Mouse (Mus musculus) ES-Bruce4 (cell line): ENCODE measurements around the gene Egr4. TPM values are rescaled to one million over a fixed set of nuclear protein-coding genes. Genes with fewer than 3 reads are reported as not detected.

Source experiments
- H3K27ac ChIP-seq: 2 replicates; pipeline ENCODE4 v1.5.1; 2012; ENCODE audit warnings: low read length, inconsistent platforms; ENCODE audit not compliant: insufficient read depth
- H3K27me3 ChIP-seq: 2 replicates; pipeline ENCODE4 v1.6.1; 2012; ENCODE audit warnings: mild to moderate bottlenecking, low read length, inconsistent platforms; ENCODE audit not compliant: control insufficient read depth, poor library complexity, insufficient read depth, severe bottlenecking
- H3K36me3 ChIP-seq: 2 replicates; pipeline ENCODE4 v1.6.1; 2012; ENCODE audit warnings: inconsistent platforms, mild to moderate bottlenecking, low read length, moderate library complexity; ENCODE audit not compliant: control insufficient read depth, poor library complexity, insufficient read depth, severe bottlenecking
- H3K4me1 ChIP-seq: one replicate; pipeline ENCODE4 v1.8.1; 2011; ENCODE audit warnings: low read length; ENCODE audit not compliant: control insufficient read depth, insufficient read depth
- H3K4me3 ChIP-seq: 2 replicates; pipeline ENCODE4 v1.5.1; 2011; ENCODE audit warnings: low read depth, mild to moderate bottlenecking, low read length
- H3K9ac ChIP-seq: 2 replicates; pipeline ENCODE4 v1.6.1; 2012; ENCODE audit warnings: low read depth, mild to moderate bottlenecking, inconsistent platforms; ENCODE audit not compliant: poor library complexity, severe bottlenecking
- H3K9me3 ChIP-seq: replicated peaks from 2 replicates; pipeline ENCODE4 v1.6.1; 2012; ENCODE audit warnings: mild to moderate bottlenecking, low read length, inconsistent platforms; ENCODE audit not compliant: control insufficient read depth, poor library complexity, insufficient read depth, severe bottlenecking
- CTCF ChIP-seq: IDR thresholded peaks from one replicate; pipeline ENCODE4 v1.8.1; 2011; ENCODE audit warnings: low read depth, low read length
- EP300 ChIP-seq: IDR thresholded peaks from 2 replicates; pipeline ENCODE4 v1.6.1; 2011; ENCODE audit warnings: low read depth, low read length; ENCODE audit not compliant: insufficient read depth
- POLR2A ChIP-seq: IDR thresholded peaks from one replicate; pipeline ENCODE4 v1.8.1; 2011; ENCODE audit warnings: low read length; ENCODE audit not compliant: insufficient read depth
- polyA plus RNA-seq: library from polyadenylated mRNA; stranded (reverse); fragments of >200 nt; gene quantifications from 2 replicates; pipeline ENCODE4 v1.2.4, GENCODE M21; 2011; ENCODE audit warnings: low read depth; ENCODE audit not compliant: missing spikeins, insufficient read depth, insufficient read length

Gene Egr4
- polyA plus RNA-seq, 1 experiment, result not detected

DNA sequence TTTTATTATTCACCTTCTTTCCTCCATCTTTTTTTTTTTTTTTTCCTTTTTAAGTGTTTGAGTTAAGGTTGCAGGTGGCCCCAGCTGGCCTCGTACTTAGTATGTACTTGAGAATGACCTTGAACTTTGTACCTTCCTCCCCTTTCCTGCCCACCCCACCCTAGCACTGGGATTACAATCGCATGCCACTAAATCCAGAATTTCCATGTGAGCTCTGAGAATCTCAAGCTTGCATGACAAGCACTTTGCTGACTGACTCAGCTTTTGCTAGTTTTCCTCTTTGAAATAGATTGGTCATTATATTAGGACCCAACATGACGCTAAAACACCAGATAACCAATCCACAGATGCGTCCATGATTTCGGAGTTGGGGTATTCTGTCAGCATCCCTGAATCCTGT, 8.6 kb upstream of the Egr4 start:
- Histone ChIP-seq H3K9me3 (no peaks in the 10 kb centered on the region), H3K36me3 (no peaks in the 10 kb centered on the region), H3K4me1 (peaks cover 4% of the 10 kb centered on the region), H3K27ac (no peak overlapping the region), H3K4me3 (no peak overlapping the region), H3K9ac (no peak overlapping the region), H3K27me3 (no peaks in the 10 kb centered on the region)
- no peak for TF ChIP-seq POLR2A
- TF ChIP-seq CTCF, result no peak
- no peak for TF ChIP-seq EP300

DNA sequence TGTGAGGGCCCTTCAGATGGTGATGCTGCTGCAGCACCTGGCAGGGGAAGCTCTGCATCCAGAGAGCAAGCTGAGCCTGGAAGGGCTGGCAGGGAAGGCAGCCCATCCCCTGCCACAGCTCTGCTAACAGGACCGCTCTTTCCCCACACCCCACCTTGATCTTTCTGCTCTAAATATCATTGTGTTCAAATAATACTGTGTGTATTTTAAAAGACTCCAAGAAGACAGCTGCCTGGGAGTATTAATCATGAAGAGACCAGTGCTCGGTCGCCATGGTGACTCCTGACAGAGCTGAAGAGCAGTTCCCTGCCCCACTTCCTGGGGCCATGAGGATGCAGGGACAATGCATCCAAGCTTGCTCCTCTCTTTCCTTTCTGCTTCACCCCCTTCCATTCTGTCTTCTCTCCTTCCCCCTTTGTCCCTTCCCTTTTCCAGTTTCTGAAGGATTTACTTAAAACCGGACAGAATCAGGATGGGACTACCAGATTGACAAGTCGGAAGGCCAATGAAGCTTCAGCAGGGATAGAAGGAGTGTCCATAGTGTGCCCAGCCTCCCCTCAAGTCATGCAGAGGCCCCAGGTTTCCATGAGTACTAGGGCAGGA, 4.8 kb upstream of the Egr4 start:
- no peaks in the 10 kb centered on the region for H3K36me3 ChIP-seq
- H3K27ac ChIP-seq, result no peak overlapping the region
- no peaks in the 10 kb centered on the region for H3K9me3 ChIP-seq
- no peak overlapping the region for H3K9ac ChIP-seq
- no peaks in the 10 kb centered on the region for H3K4me1 ChIP-seq
- TF ChIP-seq CTCF (no peak), EP300 (no peak), POLR2A (no peak)
- H3K27me3 ChIP-seq, result peaks cover 12% of the 10 kb centered on the region; the same call in 1 of the 2 replicates
- H3K4me3 ChIP-seq, result no peak overlapping the region

DNA sequence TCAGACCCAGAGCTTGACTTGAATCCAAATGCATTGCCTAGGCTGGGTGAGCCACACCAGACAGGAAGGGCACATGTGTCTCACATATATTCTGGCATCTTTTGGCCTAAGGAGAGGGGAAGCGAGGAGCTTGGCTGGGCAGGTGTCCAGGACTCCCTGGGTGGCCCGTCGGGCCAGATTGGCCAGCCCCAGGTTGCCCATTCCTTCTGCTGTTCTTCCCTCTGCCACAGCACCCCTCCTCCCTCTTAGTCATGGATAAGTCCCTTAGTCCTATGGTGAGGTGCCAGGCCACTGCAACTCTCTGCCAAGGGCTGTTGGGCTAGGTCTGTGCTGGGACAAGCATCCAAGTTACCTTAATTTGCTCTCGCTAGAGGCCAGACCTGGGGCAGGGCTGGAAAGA, 2.6 kb upstream of the Egr4 start:
- peaks cover 24% of the 10 kb centered on the region for H3K27me3 ChIP-seq
- H3K36me3 ChIP-seq, result no peaks in the 10 kb centered on the region
- TF ChIP-seq POLR2A (no peak), EP300 (no peak), CTCF (no peak)
- no peaks in the 10 kb centered on the region for H3K9me3 ChIP-seq
- H3K27ac ChIP-seq, result no peak overlapping the region
- no peak overlapping the region for H3K9ac ChIP-seq
- H3K4me3 ChIP-seq, result no peak overlapping the region
- H3K4me1 ChIP-seq, result no peaks in the 10 kb centered on the region

DNA sequence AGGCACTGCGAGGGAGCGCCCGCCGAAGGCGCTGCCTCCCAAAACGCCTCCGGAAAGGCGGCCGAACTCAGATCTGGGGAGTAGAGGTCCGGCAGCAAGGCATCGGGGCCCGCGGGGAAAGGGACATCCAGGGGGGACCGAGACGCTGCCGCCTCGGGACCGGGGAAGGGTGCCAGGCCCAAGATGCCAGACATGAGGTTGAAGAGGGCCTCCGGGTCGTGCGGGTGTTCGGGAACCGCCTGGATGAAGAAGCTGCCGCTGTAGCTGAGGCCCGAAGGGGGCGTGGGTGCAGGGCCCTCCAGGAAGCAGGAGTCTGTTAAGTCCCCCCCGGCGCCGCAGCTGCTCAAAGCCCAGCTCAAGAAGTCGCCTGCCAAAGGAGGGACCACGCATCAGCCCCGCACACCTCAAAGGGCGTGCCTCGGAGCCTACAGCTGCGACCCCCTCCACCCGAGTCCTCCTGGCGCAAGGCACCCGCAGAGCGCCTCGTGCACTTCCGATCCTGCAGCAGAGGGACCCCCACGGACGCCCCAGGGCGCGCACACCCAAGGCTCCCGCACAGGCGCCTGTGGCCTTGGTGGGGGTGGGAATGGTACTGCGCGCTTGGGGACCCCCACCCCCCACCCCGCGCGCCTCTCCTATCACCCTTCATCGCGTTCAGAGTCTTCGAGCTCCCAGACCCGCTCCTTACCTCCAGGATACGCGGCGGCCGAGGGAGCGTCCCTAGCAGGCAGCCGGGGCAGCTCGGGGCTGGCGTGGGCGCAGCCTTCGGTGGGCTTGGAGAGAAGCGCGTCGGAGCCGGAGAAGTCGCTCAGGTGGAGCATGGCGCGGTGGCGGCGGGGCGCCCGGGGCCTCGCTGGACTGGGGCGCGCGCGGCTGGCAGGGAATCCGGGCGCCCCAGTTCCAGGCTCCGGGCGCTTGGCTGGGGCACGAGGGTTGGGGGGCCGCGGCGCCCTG, 535 bp downstream of the Egr4 start:
- Histone ChIP-seq H3K9me3 (no peaks in the 10 kb centered on the region), H3K27me3 (peaks cover 24% of the 10 kb centered on the region), H3K36me3 (no peaks in the 10 kb centered on the region), H3K9ac (peak overlapping the region; percentile 27), H3K4me3 (peak overlapping the region; percentile 66), H3K27ac (no peak overlapping the region), H3K4me1 (no peaks in the 10 kb centered on the region)
- TF ChIP-seq EP300, result no peak
- no peak for TF ChIP-seq CTCF
- no peak for TF ChIP-seq POLR2A

DNA sequence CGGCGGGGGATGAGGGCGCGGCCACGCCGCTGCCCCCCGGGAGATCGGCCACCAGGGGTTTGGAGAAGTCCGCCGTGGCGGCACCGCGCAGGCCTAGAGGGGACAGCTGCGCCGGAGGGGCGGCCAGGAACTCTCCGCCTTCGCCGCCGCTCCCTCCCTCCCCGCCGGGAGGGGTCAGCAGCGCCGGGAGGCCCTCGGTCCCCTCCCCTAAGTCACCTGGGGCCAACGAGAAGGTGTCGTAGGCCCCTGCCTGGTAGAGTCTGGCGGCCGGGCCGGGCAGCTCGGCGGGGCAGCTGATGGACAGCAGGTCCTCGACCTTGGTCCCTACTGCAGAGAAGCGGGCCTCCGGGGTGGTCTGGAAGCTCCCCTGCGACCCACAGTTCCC, 1.3 kb downstream of the Egr4 start:
- Histone ChIP-seq H3K27ac (no peak overlapping the region), H3K27me3 (peaks cover 24% of the 10 kb centered on the region), H3K36me3 (no peaks in the 10 kb centered on the region), H3K4me1 (no peaks in the 10 kb centered on the region), H3K4me3 (peak overlapping the region; percentile 66), H3K9ac (peak overlapping the region; percentile 27), H3K9me3 (no peaks in the 10 kb centered on the region)
- TF ChIP-seq CTCF, result no peak
- TF ChIP-seq EP300, result no peak
- TF ChIP-seq POLR2A, result no peak
